Mouse (Mus musculus) cerebral cortex, adult 2 months (tissue): Measurements from ENCODE around the gene Kif17.

Source experiments
- WGBS: fragments of 180-500 bp; shearing (Covaris S2); methylation state at CpG from one replicate; pipeline ENCODE4 v1.1.7; 2018; 5-methylcytosine and 5-hydroxymethylcytosine counted together

Gene Kif17

GRCm38 (mm10) chr4:138313021-138313420 is 62.8 kb downstream of the Kif17 start:
- 77% methylated on average over 11 of the region's 11 CpGs for whole genome bisulfite sequencing

GRCm38 (mm10) chr4:138313795-138314194 is 63.6 kb downstream of the Kif17 start:
- 47% methylated on average over 4 of the region's 4 CpGs for WGBS

DNA sequence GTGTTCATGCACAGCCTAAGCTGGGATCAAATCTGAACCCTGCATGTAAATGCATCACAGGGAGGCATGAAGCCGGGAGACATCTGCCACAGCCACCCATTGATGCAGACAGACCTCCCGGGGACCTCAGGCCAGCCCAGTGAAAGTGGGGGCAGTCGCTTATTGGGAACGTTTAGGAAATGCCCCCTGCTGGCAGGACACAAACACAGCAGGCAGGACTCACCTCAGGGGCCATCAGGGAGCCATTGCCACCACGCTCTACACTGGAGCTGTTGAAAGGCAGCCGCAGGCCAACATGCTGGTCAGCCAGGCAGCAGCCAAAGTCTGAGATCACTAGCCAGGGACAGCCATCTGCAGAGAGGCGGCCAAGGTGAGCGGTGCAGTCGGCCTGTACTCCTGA is 65.5 kb downstream of the Kif17 start:
- 67% methylated on average over 9 of the region's 9 CpGs for WGBS

DNA sequence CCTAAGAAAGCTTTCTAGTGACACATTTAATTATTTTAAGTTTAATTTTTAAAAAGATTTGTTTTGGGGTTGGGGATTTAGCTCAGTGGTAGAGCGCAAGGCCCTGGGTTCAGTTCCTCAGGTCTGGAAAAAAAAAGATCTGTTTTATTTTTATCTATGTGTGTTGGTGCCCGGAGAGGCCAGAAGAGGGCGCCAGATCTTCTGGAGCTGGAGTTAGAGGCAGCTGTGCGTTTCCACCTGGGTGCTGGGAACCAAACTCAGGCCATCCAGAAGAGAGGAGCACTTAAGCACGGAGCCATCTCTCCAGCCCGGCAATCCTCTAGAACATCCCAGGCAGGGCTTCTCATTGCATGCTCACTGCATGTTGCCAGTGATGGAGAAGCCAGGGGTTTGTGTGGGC is 66.1 kb downstream of the Kif17 start:
- WGBS, result 93% methylated on average over 6 of the region's 6 CpGs

DNA sequence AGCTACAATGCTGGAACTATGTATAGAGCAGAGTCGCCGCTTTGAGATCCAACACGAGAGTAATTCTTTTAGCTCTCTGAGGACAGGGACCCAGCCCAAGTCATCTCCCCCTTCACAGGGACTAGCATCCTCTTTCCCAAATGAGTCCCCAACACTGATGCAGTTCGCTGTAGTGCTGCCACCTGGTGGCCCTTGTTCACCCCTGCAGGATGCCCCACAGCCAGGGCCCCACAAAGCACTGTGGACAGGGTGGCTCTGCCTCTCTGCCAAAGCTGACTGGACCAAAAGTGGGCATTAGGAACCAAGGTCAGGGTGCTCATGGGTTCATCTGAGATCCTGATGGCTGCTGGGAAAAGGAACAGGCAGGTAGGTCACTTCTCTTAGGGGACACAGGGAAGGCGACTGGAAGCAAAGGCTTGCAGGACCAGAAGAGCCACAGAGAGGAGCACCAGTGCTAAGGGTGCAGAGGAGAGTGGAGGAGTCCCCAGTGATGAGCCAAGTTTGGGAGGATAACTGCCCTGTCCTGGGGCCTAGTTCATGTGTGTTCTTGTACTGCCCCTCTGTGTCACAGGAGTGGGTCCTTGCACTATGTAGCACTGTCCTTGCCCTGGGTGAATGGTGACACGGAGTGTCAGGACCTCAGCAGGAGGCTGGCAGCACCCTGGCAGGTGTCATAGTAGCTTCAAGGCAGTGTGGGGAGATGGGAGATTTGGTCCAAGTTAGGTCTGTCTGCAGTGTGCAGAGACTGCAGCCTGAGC is 68.5 kb downstream of the Kif17 start:
- 43% methylated on average over 6 of the region's 6 CpGs for WGBS

GRCm38 (mm10) chr4:138319508-138319907 is 69.3 kb downstream of the Kif17 start:
- WGBS, result 24% methylated on average over 10 of the region's 10 CpGs

GRCm38 (mm10) chr4:138320711-138321110 is 70.5 kb downstream of the Kif17 start:
- WGBS, result 85% methylated on average over 11 of the region's 11 CpGs

DNA sequence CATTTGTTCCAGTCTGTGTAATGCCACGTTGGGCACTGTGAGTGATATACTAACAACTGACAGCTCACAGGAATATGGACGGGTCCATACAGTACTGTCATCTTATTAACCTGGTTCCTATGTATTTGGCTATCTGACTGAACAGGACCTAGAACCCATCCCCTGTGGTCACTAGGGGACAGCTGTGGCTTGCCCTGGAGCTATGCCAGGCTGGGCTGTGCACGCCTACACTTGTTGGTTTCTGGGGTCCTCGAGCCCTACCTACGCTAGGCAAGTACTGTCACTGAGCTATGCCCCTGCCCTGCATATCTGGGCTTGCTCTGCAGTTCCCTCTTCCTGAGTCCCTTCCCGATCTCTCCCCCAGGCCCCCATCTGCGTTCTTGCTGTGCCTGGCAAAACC is 71.3 kb downstream of the Kif17 start:
- 76% methylated on average over 7 of the region's 7 CpGs for WGBS

DNA sequence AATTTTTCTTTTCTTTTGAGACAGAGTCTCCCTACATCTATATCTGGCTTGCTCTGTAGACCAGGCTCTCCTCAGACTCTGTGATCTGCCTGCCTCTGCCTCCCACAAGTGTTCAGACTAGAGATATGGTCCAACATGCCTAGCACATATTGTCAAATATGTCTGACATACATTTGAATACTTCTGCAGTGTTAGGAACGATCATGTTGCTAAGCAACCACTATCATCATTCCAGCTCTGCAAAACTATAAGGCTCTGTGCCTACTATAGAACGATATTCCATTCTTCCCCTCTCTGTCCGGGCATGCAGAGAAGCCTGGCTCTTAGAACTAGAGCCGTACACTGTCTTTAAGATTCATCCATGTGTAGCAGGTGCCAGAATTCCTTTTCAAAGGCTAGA is 72.5 kb downstream of the Kif17 start:
- WGBS, result 22% methylated on average over 4 of the region's 4 CpGs

- WGBS, result 10% methylated on average over 4 of the region's 4 CpGs
These were observed 73.5 kb downstream of the Kif17 start for GRCm38 (mm10) chr4:138323753-138324152.

- WGBS, result 70% methylated on average over 3 of the region's 3 CpGs
These were observed 74.2 kb downstream of the Kif17 start for GRCm38 (mm10) chr4:138324451-138324850.

GRCm38 (mm10) chr4:138325466-138326076 is 75.3 kb downstream of the Kif17 start:
- WGBS, result under 1% methylated on average over 45 of the region's 45 CpGs

- WGBS, result 3% methylated on average over 41 of the region's 41 CpGs
These were observed 76.0 kb downstream of the Kif17 start, which contains the start of gene Pink1 for GRCm38 (mm10) chr4:138326077-138326695. Pink1 (minus strand) TSS chr4:138326307.

GRCm38 (mm10) chr4:138327155-138327554 is 76.9 kb downstream of the Kif17 start:
- WGBS, result 63% methylated on average over 9 of the region's 12 CpGs

- 64% methylated on average over 7 of the region's 7 CpGs for WGBS
These were observed 77.7 kb downstream of the Kif17 start for GRCm38 (mm10) chr4:138327891-138328470.

GRCm38 (mm10) chr4:138330264-138330671 is 80.0 kb downstream of the Kif17 start:
- WGBS, result 22% methylated on average over 15 of the region's 15 CpGs

DNA sequence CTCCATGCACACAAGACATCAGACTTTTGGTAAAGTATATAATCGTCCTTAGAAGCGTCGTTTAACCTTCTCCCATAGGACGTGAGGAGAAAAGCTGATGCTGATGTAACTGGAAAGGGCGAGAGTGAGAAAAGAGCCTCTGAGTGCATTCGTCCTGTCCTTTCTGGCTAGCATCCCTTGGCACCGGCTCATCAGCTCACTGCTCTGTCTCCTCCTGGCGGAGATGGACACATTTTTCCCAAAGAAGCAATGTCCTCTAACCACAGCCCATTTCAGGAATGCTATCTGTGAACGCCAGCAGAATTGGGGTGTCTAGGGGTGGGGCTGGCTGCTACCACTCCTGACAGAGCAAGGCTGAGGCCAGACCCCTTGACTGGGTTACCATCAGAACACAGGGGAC is 81.4 kb downstream of the Kif17 start:
- WGBS, result 76% methylated on average over 9 of the region's 9 CpGs

GRCm38 (mm10) chr4:138333135-138333534 is 82.9 kb downstream of the Kif17 start:
- WGBS, result 93% methylated on average over 4 of the region's 4 CpGs

DNA sequence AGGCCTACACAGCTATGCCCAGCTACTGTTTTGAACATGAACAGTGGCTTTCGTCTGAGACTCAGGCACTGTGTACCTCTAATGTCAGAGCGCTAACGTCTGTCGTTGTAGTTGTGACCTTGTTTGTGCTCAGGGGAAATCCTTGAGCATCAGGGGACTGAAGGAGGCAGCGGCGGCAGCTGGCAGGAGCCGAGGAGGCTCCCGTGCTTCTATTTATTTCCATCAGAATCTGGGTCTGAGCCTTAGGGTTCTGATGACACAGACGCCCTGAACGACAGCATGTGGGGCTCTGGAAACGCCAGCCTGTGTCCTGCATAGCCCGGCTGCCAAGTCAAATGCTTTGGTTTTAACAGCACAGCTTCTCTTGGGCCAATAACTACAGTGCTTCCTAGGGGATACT is 84.8 kb downstream of the Kif17 start:
- WGBS, result 77% methylated on average over 12 of the region's 12 CpGs

- WGBS, result 85% methylated on average over 6 of the region's 6 CpGs
These were observed 85.4 kb downstream of the Kif17 start for GRCm38 (mm10) chr4:138335648-138336047.

DNA sequence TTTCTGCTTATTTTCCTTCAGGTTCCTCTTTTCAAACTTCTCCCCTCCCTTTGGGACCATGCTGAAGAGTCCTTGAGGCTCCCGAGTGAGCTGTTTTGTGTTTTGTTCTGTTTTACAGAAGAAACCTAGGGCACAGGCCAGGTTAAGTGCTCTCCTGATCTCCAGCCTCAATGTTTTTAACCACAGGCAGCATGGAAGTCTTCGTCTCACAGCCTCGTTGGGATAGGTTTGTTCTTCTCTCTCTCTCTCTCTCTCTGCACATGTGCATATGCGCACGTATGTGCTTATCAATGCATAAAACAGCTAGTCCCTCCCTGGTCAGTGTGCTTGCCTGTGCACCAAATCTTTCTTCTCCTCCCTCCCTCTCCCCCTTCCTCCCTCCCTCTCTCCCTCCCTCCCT is 86.6 kb downstream of the Kif17 start:
- whole genome bisulfite sequencing, result 90% methylated on average over 5 of the region's 5 CpGs

- 85% methylated on average over 9 of the region's 9 CpGs for WGBS
These were observed 87.1 kb downstream of the Kif17 start for GRCm38 (mm10) chr4:138337341-138337740.

DNA sequence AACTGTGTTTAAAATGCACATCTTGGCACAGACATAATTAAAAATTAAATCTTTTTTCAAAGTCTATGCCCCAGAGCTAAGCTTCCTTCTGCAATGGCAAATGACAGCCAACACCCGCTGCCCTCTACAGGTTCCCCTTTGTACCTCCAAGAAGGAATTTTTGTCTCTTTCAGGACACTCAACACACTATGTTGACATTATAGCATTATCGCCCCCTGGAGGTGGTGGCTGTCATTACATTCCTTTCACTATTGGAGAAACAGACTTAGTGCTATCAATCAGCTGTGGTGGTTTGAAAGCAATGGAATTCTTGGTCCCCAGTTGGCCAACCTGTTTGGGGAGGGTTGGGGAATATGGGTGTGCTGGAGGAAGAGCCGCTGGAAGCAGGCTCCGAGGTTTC is 89.7 kb downstream of the Kif17 start:
- 30% methylated on average over 4 of the region's 4 CpGs for WGBS
